In genomic region chr15:77809434-77809833, GRCm38 (mm10) we compare ENCODE assay signal across 25 mouse cellular contexts. TPM values are rescaled to one million over a fixed set of nuclear protein-coding genes. Genes with fewer than 3 reads are reported as not detected.
DNase-seq lines count a peak whose midpoint lies in the region; ATAC-seq and TF ChIP-seq lines count a peak whose summit lies in the region.
"Had no signal": no experiment of that assay in that cellular context is flagged by ENCODE, and none has a peak within 500 bp of the region (broad histone marks: within the 10 kb centered on the region; RNA-seq: fewer than 3 reads in every experiment).

No protein-coding gene starts in this region.

- H3K4me1 ChIP-seq in heart, adult 2 months (ENCODE audit: control insufficient read depth, insufficient read depth, low read length) = peaks cover 60% of the 10 kb centered on the region
- peaks cover 85% of the 10 kb centered on the region for H3K4me1 ChIP-seq in heart, embryonic 15.5 days (replicated peaks)
- H3K4me1 ChIP-seq in stomach, embryonic 16.5 days (ENCODE audit: control insufficient read depth, insufficient read depth, low read length) = peaks cover 33% of the 10 kb centered on the region
- H3K4me1 ChIP-seq in stomach, postnatal 0 days (replicated peaks; ENCODE audit: control insufficient read depth, insufficient read depth) = peaks cover 9% of the 10 kb centered on the region

- WGBS in heart, adult 2 months = 73% methylated on average over 1 of the region's 1 CpGs
- 88% methylated on average over 1 of the region's 1 CpGs for WGBS in heart, embryonic 15.5 days
- 85% methylated on average over 1 of the region's 1 CpGs for WGBS in stomach, embryonic 16.5 days
- WGBS in stomach, postnatal 0 days = 77% methylated on average over 1 of the region's 1 CpGs

- intact Hi-C loops in heart, adult 2 months (cut with DNase I) = no loop called here
- intact Hi-C loops in heart, postnatal 25 days (cut with DNase I) = no loop called here

- no peak for ATAC-seq in heart, embryonic 15.5 days (replicated peaks; ENCODE audit: insufficient number of reproducible peaks, insufficient read depth, low FRiP score, low read depth)
- ATAC-seq in stomach, embryonic 16.5 days (ENCODE audit: insufficient read depth, low FRiP score) = no peak
- no peak for ATAC-seq in stomach, postnatal 0 days (ENCODE audit: low FRiP score, low TSS enrichment)
- ATAC-seq: activated CD4-positive, CD25-positive, alpha-beta regulatory T cell, adult 4 months; forebrain, embryonic 14.5 days; inflammation-experienced regulatory T-cells, adult 6 months; intestine, postnatal 0 days; Patski had no signal

- no peak overlapping the region for H3K9ac ChIP-seq in heart, adult 2 months (ENCODE audit: low read depth, low read length)
- H3K9ac ChIP-seq in heart, embryonic 15.5 days = no peak overlapping the region
- H3K9ac ChIP-seq in stomach, embryonic 16.5 days (ENCODE audit: low read length) = no peak overlapping the region
- no peak overlapping the region for H3K9ac ChIP-seq in stomach, postnatal 0 days (ENCODE audit: low read length)
- H3K9ac ChIP-seq: hindbrain, embryonic 15.5 days had no signal

- no peak overlapping the region for H3K4me3 ChIP-seq in heart, adult 2 months
- no peak overlapping the region for H3K4me3 ChIP-seq in heart, embryonic 15.5 days
- no peak overlapping the region for H3K4me3 ChIP-seq in stomach, embryonic 16.5 days (replicated peaks; ENCODE audit: low read length)
- H3K4me3 ChIP-seq in stomach, postnatal 0 days (ENCODE audit: low read depth, low read length) = no peak overlapping the region
- H3K4me3 ChIP-seq: erythroblast, embryonic 14.5 days; forebrain, embryonic 10.5 days; heart, embryonic 12.5 days; hindbrain, embryonic 15.5 days had no signal

- no peaks in the 10 kb centered on the region for H3K27me3 ChIP-seq in heart, adult 2 months (ENCODE audit: control insufficient read depth, insufficient read depth, low read length)
- no peaks in the 10 kb centered on the region for H3K27me3 ChIP-seq in heart, embryonic 15.5 days
- no peaks in the 10 kb centered on the region for H3K27me3 ChIP-seq in stomach, embryonic 16.5 days (ENCODE audit: control insufficient read depth, insufficient read depth, low read length)
- H3K27me3 ChIP-seq in stomach, postnatal 0 days (ENCODE audit: control insufficient read depth, insufficient read depth, low read length) = no peaks in the 10 kb centered on the region
- H3K27me3 ChIP-seq: CH12.LX; heart, embryonic 12.5 days; hindbrain, embryonic 15.5 days; Patski had no signal

- DNase-seq in heart, adult 2 months = no peak
- DNase-seq in heart, adult 18-20 months = no peak
- DNase-seq in heart, postnatal 25 days (ENCODE audit: low spot score) = no peak
- no peak for DNase-seq in stomach, postnatal 0 days (ENCODE audit: low spot score)
- DNase-seq: adrenal gland, postnatal 14 days; cerebellum, adult 18-20 months; cerebellum, adult 9-11 months; cerebellum, postnatal 36 days; gastrocnemius, postnatal 10 days; heart, postnatal 14 days; kidney, adult 8-10 months had no signal

- TF ChIP-seq EP300 in heart, adult 2 months (IDR thresholded peaks at IDR 0.05; ENCODE audit: insufficient read depth, low read depth, low read length) = no peak
- TF ChIP-seq EP300 in stomach, postnatal 0 days (optimal IDR thresholded peaks at IDR 0.05) = no peak

- peaks cover 34% of the 10 kb centered on the region for H3K36me3 ChIP-seq in heart, adult 2 months (ENCODE audit: control insufficient read depth, insufficient read depth, low read length)
- peaks cover 32% of the 10 kb centered on the region for H3K36me3 ChIP-seq in heart, embryonic 15.5 days
- peaks cover 34% of the 10 kb centered on the region for H3K36me3 ChIP-seq in stomach, embryonic 16.5 days (ENCODE audit: control insufficient read depth, insufficient read depth, low read length)
- H3K36me3 ChIP-seq in stomach, postnatal 0 days (ENCODE audit: control insufficient read depth, insufficient read depth, low read length) = peaks cover 50% of the 10 kb centered on the region

- TF ChIP-seq CTCF in heart, adult 2 months (IDR thresholded peaks at IDR 0.05) = no peak
- no peak for TF ChIP-seq CTCF in stomach, postnatal 0 days (IDR thresholded peaks at IDR 0.05; ENCODE audit: low read depth)

- H3K9me3 ChIP-seq in heart, embryonic 15.5 days (replicated peaks) = no peaks in the 10 kb centered on the region
- H3K9me3 ChIP-seq in stomach, embryonic 16.5 days (replicated peaks; ENCODE audit: control insufficient read depth, low read length) = no peaks in the 10 kb centered on the region
- H3K9me3 ChIP-seq in stomach, postnatal 0 days (ENCODE audit: control insufficient read depth, low read length) = no peaks in the 10 kb centered on the region
- H3K9me3 ChIP-seq: forebrain, embryonic 10.5 days; heart, embryonic 12.5 days; hindbrain, embryonic 15.5 days had no signal

- no peak overlapping the region for H3K4me2 ChIP-seq in heart, embryonic 15.5 days
- H3K4me2 ChIP-seq in stomach, embryonic 16.5 days (ENCODE audit: low read depth, low read length) = no peak overlapping the region
- no peak overlapping the region for H3K4me2 ChIP-seq in stomach, postnatal 0 days (replicated peaks; ENCODE audit: low read depth)
- H3K4me2 ChIP-seq: heart, embryonic 12.5 days; hindbrain, embryonic 15.5 days had no signal

- no peak for TF ChIP-seq POLR2A in heart, adult 2 months (IDR thresholded peaks at IDR 0.05; ENCODE audit: insufficient read depth, low read depth, low read length)

- peaks cover 12% of the 10 kb centered on the region for H3K79me2 ChIP-seq in heart, adult 2 months (replicated peaks; ENCODE audit: control insufficient read depth, insufficient read depth, low read length)

- H3K27ac ChIP-seq in heart, adult 2 months = peak overlapping the region; percentile 34
- peak overlapping the region; percentile 46 for H3K27ac ChIP-seq in heart, embryonic 15.5 days
- H3K27ac ChIP-seq in stomach, embryonic 16.5 days (ENCODE audit: low read length) = peak overlapping the region; percentile 30; the same call in 1 of the 2 replicates
- H3K27ac ChIP-seq in stomach, postnatal 0 days (replicated peaks) = no peak overlapping the region; the same call in 1 of the 2 replicates
- H3K27ac ChIP-seq: hindbrain, embryonic 15.5 days had no signal

RNA-seq across cellular contexts. Expression of gene Myh9, which starts 32.5 kb away (rescaled TPM):
- total RNA-seq in heart, adult 2 months (2021) = 100 to 1,000 TPM in 1 of 2 experiments, 10 to 100 TPM in 1; 88.3 to 111 TPM
- polyA plus RNA-seq in heart, adult 2 months (2012; rRNA removed) = 30.4 and 46.8 TPM in 2 replicates
- total RNA-seq in heart, adult 18-20 months (2021) = 100 to 1,000 TPM; 117 to 119 TPM
- polyA plus RNA-seq in heart, embryonic 15.5 days (2015; fragmentation: Nextera tagmentation; extraction: Ambion mirVana) = 25.2 and 33.7 TPM in 2 replicates
- 100 to 1,000 TPM; 122 to 124 TPM for total RNA-seq in heart, postnatal 25 days (2021)
- polyA plus RNA-seq in stomach, embryonic 16.5 days (2015; fragmentation: Nextera tagmentation; extraction: Ambion mirVana) = 54.5 and 63.5 TPM in 2 replicates
- polyA plus RNA-seq in stomach, postnatal 0 days (2015; fragmentation: Nextera tagmentation; extraction: Ambion mirVana) = 27.9 and 32.9 TPM in 2 replicates

RNA-seq across cellular contexts. Expression of gene Apol8, which starts 52.6 kb away (rescaled TPM):
- under 1 TPM in 1 of 2 experiments, not detected in 1; 0.55 TPM for total RNA-seq in heart, adult 2 months (2021)
- polyA plus RNA-seq in heart, adult 2 months (2012; rRNA removed) = 0.06 TPM in 1 of 2 replicates, not detected in the other
- total RNA-seq in heart, adult 18-20 months (2021) = not detected
- 0.24 TPM in 1 of 2 replicates, not detected in the other for polyA plus RNA-seq in heart, embryonic 15.5 days (2015; fragmentation: Nextera tagmentation; extraction: Ambion mirVana)
- total RNA-seq in heart, postnatal 25 days (2021) = not detected
- 1.2 TPM in 2 replicates for polyA plus RNA-seq in stomach, embryonic 16.5 days (2015; fragmentation: Nextera tagmentation; extraction: Ambion mirVana)
- polyA plus RNA-seq in stomach, postnatal 0 days (2015; fragmentation: Nextera tagmentation; extraction: Ambion mirVana) = 0.05 and 0.10 TPM in 2 replicates
- total RNA-seq: adrenal gland, adult 18-20 months; heart, postnatal 14 days had no signal
- polyA plus RNA-seq: activated CD4-positive, CD25-positive, alpha-beta regulatory T cell, adult 4 months; embryonic facial prominence, embryonic 14.5 days; intestine, postnatal 0 days had no signal
